Mouse (Mus musculus): ENCODE measurements at regions not wholly inside any gene's neighbourhood (a gene's known extent, or its start where the extent isn't known, plus 50 kb on each side); places are given as distances from the start of the nearest gene placed in this dataset.

DNA sequence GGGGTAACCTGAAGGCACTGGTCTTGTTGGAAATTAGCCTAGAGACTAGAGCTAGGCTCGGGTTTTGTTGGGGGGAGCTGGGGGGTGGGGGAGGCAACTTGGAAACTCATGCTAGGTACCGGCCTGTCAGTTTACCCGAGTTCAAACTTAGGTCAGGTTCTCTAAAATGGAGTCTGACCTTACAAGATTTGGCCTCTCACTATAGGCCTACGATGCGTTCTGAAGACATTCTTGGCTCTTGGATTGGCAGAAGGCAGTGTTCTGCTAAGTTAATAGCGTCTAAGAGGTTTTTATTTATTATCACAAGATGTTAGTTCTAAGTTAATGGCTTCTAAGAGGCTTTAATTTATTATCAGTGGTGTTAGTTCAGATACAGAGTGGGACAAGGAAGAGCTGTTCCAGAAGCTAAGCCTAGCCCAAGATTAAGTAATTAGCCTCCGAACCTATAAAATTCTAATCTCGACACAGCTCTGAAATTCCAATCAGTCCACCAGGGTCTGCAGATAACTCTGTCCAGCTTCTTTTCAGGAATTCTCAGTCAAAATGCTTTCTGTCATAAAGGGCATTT, 109.0 kb downstream of the Rpap3 start:
- Histone ChIP-seq H3K36me3 (ENCODE audit: control insufficient read depth, insufficient read depth, low read length) (no peaks in the 10 kb centered on the region), H3K79me2 (replicated peaks; ENCODE audit: control insufficient read depth, insufficient read depth, low read length) (no peaks in the 10 kb centered on the region), H3K9ac (ENCODE audit: low read depth, low read length) (no peak overlapping the region), H3K27ac (no peak overlapping the region), H3K4me3 (no peak overlapping the region), H3K27me3 (ENCODE audit: control insufficient read depth, insufficient read depth, low read length) (no peaks in the 10 kb centered on the region), H3K4me1 (ENCODE audit: control insufficient read depth, insufficient read depth, low read length) (peaks cover 8% of the 10 kb centered on the region)
- intact Hi-C loops (cut with DNase I), result loop anchor here (5.0 kb wide), 1 partner anchor 66 kb away; no protein-coding TSS in a partner anchor
- 75% methylated on average over 8 of the region's 8 CpGs for WGBS
- no peak for DNase-seq
- TF ChIP-seq CTCF (IDR thresholded peaks at IDR 0.05) (no peak), EP300 (IDR thresholded peaks at IDR 0.05; ENCODE audit: insufficient read depth, low read depth, low read length) (no peak), POLR2A (IDR thresholded peaks at IDR 0.05; ENCODE audit: insufficient read depth, low read depth, low read length) (no peak)

GRCm38 (mm10) chr15:97595284-97595796, 110.3 kb downstream of the Rpap3 start:
- Histone ChIP-seq H3K9ac (ENCODE audit: low read depth, low read length) (no peak overlapping the region), H3K27ac (no peak overlapping the region), H3K36me3 (ENCODE audit: control insufficient read depth, insufficient read depth, low read length) (0 out of 2 replicates have a peak, but pooled peaks cover under 1% of the 10 kb centered on the region), H3K27me3 (ENCODE audit: control insufficient read depth, insufficient read depth, low read length) (no peaks in the 10 kb centered on the region), H3K79me2 (replicated peaks; ENCODE audit: control insufficient read depth, insufficient read depth, low read length) (no peaks in the 10 kb centered on the region), H3K4me3 (no peak overlapping the region), H3K4me1 (ENCODE audit: control insufficient read depth, insufficient read depth, low read length) (peaks cover 12% of the 10 kb centered on the region)
- 57% methylated on average over 6 of the region's 6 CpGs for WGBS
- no peak for TF ChIP-seq POLR2A (IDR thresholded peaks at IDR 0.05; ENCODE audit: insufficient read depth, low read depth, low read length)
- TF ChIP-seq CTCF (IDR thresholded peaks at IDR 0.05), result no peak
- no peak for TF ChIP-seq EP300 (IDR thresholded peaks at IDR 0.05; ENCODE audit: insufficient read depth, low read depth, low read length)
- intact Hi-C loops (cut with DNase I), result loop anchor here (5.0 kb wide), 1 partner anchor 67 kb away; no protein-coding TSS in a partner anchor
- no peak for DNase-seq

GRCm38 (mm10) chr15:97593781-97594600, 111.6 kb downstream of the Rpap3 start:
- no peak overlapping the region for H3K4me3 ChIP-seq
- peaks cover 15% of the 10 kb centered on the region for H3K4me1 ChIP-seq (ENCODE audit: control insufficient read depth, insufficient read depth, low read length)
- intact Hi-C loops (cut with DNase I), result loop anchor here (5.0 kb wide), 1 partner anchor 347 kb away; the partner anchor contains the start of genes Amigo2 and Pced1b
- H3K79me2 ChIP-seq (replicated peaks; ENCODE audit: control insufficient read depth, insufficient read depth, low read length), result no peaks in the 10 kb centered on the region
- TF ChIP-seq POLR2A (IDR thresholded peaks at IDR 0.05; ENCODE audit: insufficient read depth, low read depth, low read length) (no peak), CTCF (IDR thresholded peaks at IDR 0.05) (no peak), EP300 (IDR thresholded peaks at IDR 0.05; ENCODE audit: insufficient read depth, low read depth, low read length) (no peak)
- peak in 1 of 2 experiments; percentile 42 for DNase-seq
- H3K9ac ChIP-seq (ENCODE audit: low read depth, low read length), result no peak overlapping the region
- 31% methylated on average over 11 of the region's 11 CpGs for whole genome bisulfite sequencing
- 0 out of 2 replicates have a peak, but pooled peaks cover 3% of the 10 kb centered on the region for H3K36me3 ChIP-seq (ENCODE audit: control insufficient read depth, insufficient read depth, low read length)
- H3K27me3 ChIP-seq (ENCODE audit: control insufficient read depth, insufficient read depth, low read length), result no peaks in the 10 kb centered on the region
- peak overlapping the region; percentile 52 for H3K27ac ChIP-seq

GRCm38 (mm10) chr15:97592786-97593185, 112.8 kb downstream of the Rpap3 start:
- Histone ChIP-seq H3K9ac (ENCODE audit: low read depth, low read length) (no peak overlapping the region), H3K79me2 (replicated peaks; ENCODE audit: control insufficient read depth, insufficient read depth, low read length) (no peaks in the 10 kb centered on the region), H3K4me3 (no peak overlapping the region), H3K27me3 (ENCODE audit: control insufficient read depth, insufficient read depth, low read length) (no peaks in the 10 kb centered on the region), H3K27ac (no peak overlapping the region), H3K36me3 (ENCODE audit: control insufficient read depth, insufficient read depth, low read length) (0 out of 2 replicates have a peak, but pooled peaks cover 3% of the 10 kb centered on the region), H3K4me1 (ENCODE audit: control insufficient read depth, insufficient read depth, low read length) (peaks cover 14% of the 10 kb centered on the region)
- WGBS, result 93% methylated on average over 11 of the region's 11 CpGs
- intact Hi-C loops (cut with DNase I), result loop anchor here (5.0 kb wide), 1 partner anchor 345 kb away; the partner anchor contains the start of genes Amigo2 and Pced1b
- DNase-seq, result no peak
- TF ChIP-seq POLR2A (IDR thresholded peaks at IDR 0.05; ENCODE audit: insufficient read depth, low read depth, low read length), result no peak
- no peak for TF ChIP-seq CTCF (IDR thresholded peaks at IDR 0.05)
- no peak for TF ChIP-seq EP300 (IDR thresholded peaks at IDR 0.05; ENCODE audit: insufficient read depth, low read depth, low read length)

GRCm38 (mm10) chr15:97591406-97591805, 114.2 kb downstream of the Rpap3 start:
- intact Hi-C loops (cut with DNase I), result loop anchor here (5.0 kb wide), 1 partner anchor 344 kb away; the partner anchor contains the start of genes Amigo2 and Pced1b
- H3K27ac ChIP-seq, result no peak overlapping the region
- no peaks in the 10 kb centered on the region for H3K79me2 ChIP-seq (replicated peaks; ENCODE audit: control insufficient read depth, insufficient read depth, low read length)
- H3K4me1 ChIP-seq (ENCODE audit: control insufficient read depth, insufficient read depth, low read length), result peaks cover 13% of the 10 kb centered on the region
- H3K4me3 ChIP-seq, result no peak overlapping the region
- H3K9ac ChIP-seq (ENCODE audit: low read depth, low read length), result no peak overlapping the region
- TF ChIP-seq EP300 (IDR thresholded peaks at IDR 0.05; ENCODE audit: insufficient read depth, low read depth, low read length) (no peak), POLR2A (IDR thresholded peaks at IDR 0.05; ENCODE audit: insufficient read depth, low read depth, low read length) (no peak), CTCF (IDR thresholded peaks at IDR 0.05) (no peak)
- H3K36me3 ChIP-seq (ENCODE audit: control insufficient read depth, insufficient read depth, low read length), result 0 out of 2 replicates have a peak, but pooled peaks cover 3% of the 10 kb centered on the region
- H3K27me3 ChIP-seq (ENCODE audit: control insufficient read depth, insufficient read depth, low read length), result no peaks in the 10 kb centered on the region
- WGBS, result 49% methylated on average over 4 of the region's 4 CpGs
- DNase-seq, result no peak

Measured in heart, adult 2 months (tissue).